Mouse (Mus musculus) C2C12 (cell line): ENCODE data around the gene Limch1. TPM values are rescaled to one million over a fixed set of nuclear protein-coding genes. Genes with fewer than 3 reads are reported as not detected.

Experiments used
- H3K27me3 ChIP-seq: one replicate; pipeline ENCODE4 v1.6.1; 2011; ENCODE audit not compliant: control insufficient read depth, insufficient read depth, insufficient read length
- H3K36me3 ChIP-seq: one replicate; pipeline ENCODE4 v1.6.1; 2011; ENCODE audit not compliant: control insufficient read depth, insufficient read depth
- H3K4me3 ChIP-seq: one replicate; pipeline ENCODE4 v1.5.1; 2011; ENCODE audit warnings: mild to moderate bottlenecking, control low read depth; ENCODE audit not compliant: poor library complexity, insufficient read depth, severe bottlenecking
- H3K79me2 ChIP-seq: one replicate; pipeline ENCODE4 v1.6.1; 2011; ENCODE audit not compliant: control insufficient read depth, insufficient read depth
- H3K79me3 ChIP-seq: one replicate; pipeline ENCODE4 v1.6.1; 2011; ENCODE audit warnings: low read depth, control low read depth
- H3ac ChIP-seq: one replicate; pipeline ENCODE3; 2011; ENCODE audit warnings: low read depth; ENCODE audit not compliant: control insufficient read depth, insufficient read length
- CEBPB ChIP-seq: IDR thresholded peaks from one replicate; pipeline ENCODE4 v1.6.1; 2011; ENCODE audit warnings: low read depth, mild to moderate bottlenecking, control low read depth, moderate library complexity
- CTCF ChIP-seq: IDR thresholded peaks from one replicate; pipeline ENCODE4 v1.5.1; 2011; ENCODE audit not compliant: control insufficient read depth, insufficient read depth, insufficient read length
- FOSL1 ChIP-seq: IDR thresholded peaks from one replicate; pipeline ENCODE4 v1.8.0; 2011; ENCODE audit warnings: mild to moderate bottlenecking, low read length; ENCODE audit not compliant: poor library complexity, insufficient read depth, severe bottlenecking
- MAX ChIP-seq: IDR thresholded peaks from one replicate; pipeline ENCODE4 v1.6.1; 2011; ENCODE audit warnings: mild to moderate bottlenecking, control low read depth
- MYOD1 ChIP-seq: IDR thresholded peaks from one replicate; pipeline ENCODE4 v1.6.1; 2011; ENCODE audit warnings: low read depth; ENCODE audit not compliant: control insufficient read depth, insufficient read length
- MYOG ChIP-seq: IDR thresholded peaks from one replicate; pipeline ENCODE4 v1.6.1; 2011; ENCODE audit not compliant: control insufficient read depth, insufficient read length; ENCODE audit errors: extremely low read depth
- USF1 ChIP-seq: IDR thresholded peaks from one replicate; pipeline ENCODE4 v1.6.1; 2011; ENCODE audit warnings: low read depth, mild to moderate bottlenecking, control low read depth, moderate library complexity
- polyA plus RNA-seq: library from polyadenylated mRNA; unstranded; fragments of >200 nt; fragmentation: generic; extraction: Trizol; gene quantifications from one replicate; pipeline ENCODE4 v1.2.1, GENCODE M21; 2012; ENCODE audit warnings: missing spikeins

The Limch1 gene
- polyA plus RNA-seq, 1 experiment: not detected

- TF ChIP-seq CEBPB (no peak), MYOD1 (no peak), CTCF (no peak), FOSL1 (no peak), USF1 (no peak), MYOG (no peak), MAX (no peak)
- Histone ChIP-seq H3K79me3 (no peaks in the 10 kb centered on the region), H3ac (no peak overlapping the region), H3K27me3 (no peaks in the 10 kb centered on the region), H3K4me3 (no peak overlapping the region), H3K79me2 (no peaks in the 10 kb centered on the region), H3K36me3 (no peaks in the 10 kb centered on the region)
These were observed 337.5 kb downstream of the Limch1 start for GRCm38 (mm10) chr5:67083117-67083516.

GRCm38 (mm10) chr5:67090856-67091255 is 345.2 kb downstream of the Limch1 start:
- Histone ChIP-seq H3ac (no peak overlapping the region), H3K36me3 (no peaks in the 10 kb centered on the region), H3K79me2 (no peaks in the 10 kb centered on the region), H3K27me3 (peaks cover 3% of the 10 kb centered on the region), H3K4me3 (no peak overlapping the region), H3K79me3 (no peaks in the 10 kb centered on the region)
- no peak for TF ChIP-seq MYOD1
- TF ChIP-seq CEBPB: no peak
- no peak for TF ChIP-seq FOSL1
- TF ChIP-seq MYOG: no peak

GRCm38 (mm10) chr5:67091766-67092165 is 346.1 kb downstream of the Limch1 start:
- no peaks in the 10 kb centered on the region for H3K79me3 ChIP-seq
- H3K79me2 ChIP-seq: no peaks in the 10 kb centered on the region
- peaks cover 11% of the 10 kb centered on the region for H3K27me3 ChIP-seq
- H3K36me3 ChIP-seq: no peaks in the 10 kb centered on the region
- H3ac ChIP-seq: no peak overlapping the region
- TF ChIP-seq CEBPB (no peak), FOSL1 (no peak)
- H3K4me3 ChIP-seq: no peak overlapping the region

- H3K36me3 ChIP-seq: no peaks in the 10 kb centered on the region
- TF ChIP-seq MAX (no peak), MYOG (no peak), FOSL1 (no peak), CTCF (no peak), USF1 (no peak), MYOD1 (no peak), CEBPB (no peak)
These were observed 348.4 kb downstream of the Limch1 start for GRCm38 (mm10) chr5:67093991-67094390.

GRCm38 (mm10) chr5:67095153-67095552 is 349.5 kb downstream of the Limch1 start:
- Histone ChIP-seq H3K4me3 (no peak overlapping the region), H3K27me3 (peaks cover 25% of the 10 kb centered on the region), H3K79me2 (no peaks in the 10 kb centered on the region), H3K79me3 (no peaks in the 10 kb centered on the region), H3K36me3 (no peaks in the 10 kb centered on the region), H3ac (no peak overlapping the region)
- no peak for TF ChIP-seq FOSL1
- TF ChIP-seq CTCF: no peak
- no peak for TF ChIP-seq MAX
- no peak for TF ChIP-seq MYOG
- TF ChIP-seq MYOD1: no peak

More at GRCm38 (mm10) chr5:67093991-67094390, 348.4 kb downstream of the Limch1 start:
- no peak overlapping the region for H3ac ChIP-seq
- H3K27me3 ChIP-seq: peaks cover 25% of the 10 kb centered on the region
- no peaks in the 10 kb centered on the region for H3K79me2 ChIP-seq
- no peak overlapping the region for H3K4me3 ChIP-seq
- no peaks in the 10 kb centered on the region for H3K79me3 ChIP-seq

- H3K4me3 ChIP-seq: no peak overlapping the region
- TF ChIP-seq USF1 (no peak), MYOD1 (no peak), MAX (no peak), CEBPB (no peak), CTCF (no peak), FOSL1 (no peak)
- H3ac ChIP-seq: no peak overlapping the region
- H3K36me3 ChIP-seq: no peaks in the 10 kb centered on the region
- H3K79me2 ChIP-seq: no peaks in the 10 kb centered on the region
- peaks cover 25% of the 10 kb centered on the region for H3K27me3 ChIP-seq
- no peaks in the 10 kb centered on the region for H3K79me3 ChIP-seq
These were observed 350.2 kb downstream of the Limch1 start for GRCm38 (mm10) chr5:67095651-67096377.
